Mouse (Mus musculus) lung, postnatal 0 days (tissue): Measurements from ENCODE around the gene Fbxl22. TPM values are rescaled to one million over a fixed set of nuclear protein-coding genes. Genes with fewer than 3 reads are reported as not detected.

Experiments
- ATAC-seq: fragments of 200-750 bp; cut with Nextera tagmentation; 2 replicates; pipeline ENCODE4 v1.8.0; 2017; ENCODE audit warnings: moderate library complexity
- DNase-seq: peaks from one replicate; pipeline ENCODE4 v3.0.0-alpha.2; 2016; ENCODE audit warnings: low spot score
- H3K27ac ChIP-seq: fragments of 300-500 bp; sonication (generic); 2 replicates; pipeline ENCODE4 v1.5.1; 2014; ENCODE audit warnings: antibody characterized with exemption, mild to moderate bottlenecking, low read length, mixed read lengths
- H3K27me3 ChIP-seq: fragments of 300-500 bp; sonication (generic); replicated peaks from 2 replicates; pipeline ENCODE4 v1.6.1; 2014; ENCODE audit warnings: low read length, mixed read lengths; ENCODE audit not compliant: insufficient read depth
- H3K36me3 ChIP-seq: fragments of 300-500 bp; sonication (generic); 2 replicates; pipeline ENCODE4 v1.6.1; 2014; ENCODE audit warnings: low read length, mixed read lengths; ENCODE audit not compliant: insufficient read depth
- H3K4me1 ChIP-seq: fragments of 300-500 bp; sonication (generic); 2 replicates; pipeline ENCODE4 v1.6.1; 2014; ENCODE audit warnings: antibody characterized with exemption, low read depth, low read length, mixed read lengths; ENCODE audit not compliant: insufficient read depth
- H3K4me2 ChIP-seq: fragments of 300-500 bp; sonication (generic); replicated peaks from 2 replicates; pipeline ENCODE4 v1.6.1; 2014; ENCODE audit warnings: low read depth, mild to moderate bottlenecking, low read length, moderate library complexity, mixed read lengths
- H3K4me3 ChIP-seq: fragments of 300-500 bp; sonication (generic); 2 replicates; pipeline ENCODE4 v1.5.1; 2014; ENCODE audit warnings: low read depth, low read length
- H3K9ac ChIP-seq: fragments of 300-500 bp; sonication (generic); replicated peaks from 2 replicates; pipeline ENCODE4 v1.6.1; 2014; ENCODE audit warnings: low read depth, mild to moderate bottlenecking
- H3K9me3 ChIP-seq: fragments of 300-500 bp; sonication (generic); 2 replicates; pipeline ENCODE4 v1.6.1; 2016; ENCODE audit warnings: low read length, mixed read lengths
- CTCF ChIP-seq: IDR thresholded peaks from 2 replicates; pipeline ENCODE4 v1.5.1; 2016; ENCODE audit warnings: antibody characterized with exemption, mild to moderate bottlenecking
- EP300 ChIP-seq: IDR thresholded peaks from 2 replicates; pipeline ENCODE4 v1.6.1; 2016; ENCODE audit warnings: antibody characterized with exemption, mild to moderate bottlenecking, control low read depth
- WGBS: fragments of 180-500 bp; shearing (Covaris S2); extraction: QIAGEN DNeasy Blood & Tissue Kit; methylation state at CpG from one replicate; pipeline ENCODE4 v1.1.7; 2014; 5-methylcytosine and 5-hydroxymethylcytosine counted together
- polyA plus RNA-seq: library from polyadenylated mRNA; unstranded; fragments of >200 nt; fragmentation: Nextera tagmentation; extraction: Ambion mirVana; gene quantifications from 2 replicates; pipeline ENCODE4 v1.2.1, GENCODE M21; 2015

The Fbxl22 gene
- polyA plus RNA-seq, 1 experiment from 2014 or later = 3.4 TPM

DNA sequence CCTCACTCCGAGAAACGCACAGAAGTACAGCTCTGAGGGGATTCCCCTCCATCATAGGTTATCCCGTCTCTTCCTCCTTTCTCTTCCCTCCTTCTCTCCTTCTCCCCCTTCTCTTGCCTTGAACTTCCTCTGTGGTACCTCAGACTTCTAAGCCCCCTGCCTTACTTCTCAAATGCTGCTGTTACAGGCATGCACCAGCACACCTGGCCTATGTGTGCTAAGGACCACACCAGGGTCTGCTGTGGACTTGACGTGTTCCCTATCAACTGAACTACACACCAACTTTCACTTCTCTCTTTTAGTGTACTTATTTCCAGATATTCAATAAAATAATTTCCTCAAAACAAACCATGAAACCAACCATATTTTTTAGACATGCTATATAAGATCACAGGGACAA lies 28.4 kb upstream of the Fbxl22 start:
- 90% methylated on average over 4 of the region's 4 CpGs for WGBS
- TF ChIP-seq CTCF = no peak
- no peak for TF ChIP-seq EP300
- Histone ChIP-seq H3K4me2 (no peak overlapping the region), H3K9me3 (no peaks in the 10 kb centered on the region), H3K4me3 (no peak overlapping the region), H3K4me1 (no peaks in the 10 kb centered on the region), H3K36me3 (peaks cover 6% of the 10 kb centered on the region), H3K9ac (no peak overlapping the region), H3K27ac (no peak overlapping the region), H3K27me3 (no peaks in the 10 kb centered on the region)
- DNase-seq (no peak), ATAC-seq (no peak)

DNA sequence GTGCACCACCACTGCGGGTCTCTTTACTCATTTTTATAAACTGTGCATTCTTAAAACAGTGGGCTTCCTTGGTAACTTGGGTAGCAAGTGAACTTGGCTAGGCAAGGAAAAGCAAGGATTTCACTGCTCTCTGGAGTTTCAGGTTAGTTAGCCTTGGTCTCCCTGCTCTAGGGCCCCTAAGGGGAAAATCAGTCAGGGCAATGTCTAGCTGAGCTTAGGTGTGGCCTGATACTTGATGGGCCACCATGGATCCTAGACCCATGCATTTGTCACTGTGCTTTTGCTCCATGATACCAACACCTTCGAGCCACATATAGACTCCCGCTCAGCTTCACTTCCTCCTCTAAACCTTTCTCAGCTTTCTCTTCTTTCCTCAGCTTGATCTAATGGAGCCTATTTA lies 7.2 kb upstream of the Fbxl22 start:
- DNase-seq (no peak), ATAC-seq (no peak)
- Histone ChIP-seq H3K4me1 (no peaks in the 10 kb centered on the region), H3K4me2 (no peak overlapping the region), H3K27me3 (no peaks in the 10 kb centered on the region), H3K4me3 (no peak overlapping the region), H3K9me3 (no peaks in the 10 kb centered on the region), H3K9ac (no peak overlapping the region), H3K36me3 (peaks cover 38% of the 10 kb centered on the region; the same call in 1 of the 2 replicates), H3K27ac (no peak overlapping the region)
- 99% methylated on average over 3 of the region's 3 CpGs for WGBS
- TF ChIP-seq EP300 (no peak), CTCF (no peak)

DNA sequence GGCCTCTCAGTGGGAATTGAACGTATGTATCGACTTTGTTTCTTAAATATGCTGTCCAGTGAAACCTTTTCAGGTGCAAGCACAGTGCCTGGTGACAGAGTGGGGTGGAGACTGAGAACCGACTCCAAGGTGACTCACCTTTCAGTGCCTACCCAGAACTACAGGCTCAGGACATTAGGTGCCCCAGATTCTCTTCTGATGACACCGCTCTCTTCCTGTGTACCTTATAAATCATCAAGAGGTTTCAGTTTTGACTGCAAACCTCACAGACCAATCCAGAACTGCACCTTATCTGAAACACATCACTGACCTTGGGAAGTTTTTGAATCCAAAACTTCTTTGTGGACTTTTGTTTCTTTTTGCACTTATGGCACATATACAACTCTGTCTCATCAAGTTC lies 5.9 kb upstream of the Fbxl22 start:
- H3K4me3 ChIP-seq = no peak overlapping the region
- H3K27ac ChIP-seq = no peak overlapping the region
- TF ChIP-seq CTCF (no peak), EP300 (no peak)
- H3K27me3 ChIP-seq = no peaks in the 10 kb centered on the region
- no peak for DNase-seq
- H3K36me3 ChIP-seq = peaks cover 27% of the 10 kb centered on the region; the same call in 1 of the 2 replicates
- ATAC-seq = no peak
- H3K4me2 ChIP-seq = no peak overlapping the region
- no peaks in the 10 kb centered on the region for H3K9me3 ChIP-seq
- H3K9ac ChIP-seq = no peak overlapping the region
- H3K4me1 ChIP-seq = no peaks in the 10 kb centered on the region
- 92% methylated on average over 4 of the region's 4 CpGs for WGBS

DNA sequence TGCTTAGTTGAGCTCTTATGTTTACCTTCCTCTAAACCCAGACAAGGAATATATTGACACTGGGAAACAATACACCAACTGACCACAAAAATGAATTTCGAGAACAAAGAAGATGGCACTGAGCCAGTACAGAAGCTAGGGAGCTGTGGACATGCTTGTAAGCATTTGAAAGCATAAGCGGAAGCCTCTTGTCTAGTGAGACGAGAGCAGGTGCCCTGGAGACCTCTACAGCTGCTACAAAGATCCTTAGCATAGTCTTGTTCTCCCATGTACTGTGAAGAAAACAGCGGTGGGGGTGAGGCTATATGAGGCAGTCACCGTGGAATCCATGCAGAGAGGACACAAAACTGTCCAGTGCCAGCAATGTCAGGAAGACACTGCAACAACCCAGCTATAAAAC lies 4.5 kb upstream of the Fbxl22 start:
- TF ChIP-seq CTCF = no peak
- TF ChIP-seq EP300 = no peak
- ATAC-seq = peak; percentile 18
- Histone ChIP-seq H3K4me1 (no peaks in the 10 kb centered on the region), H3K9me3 (no peaks in the 10 kb centered on the region), H3K4me3 (no peak overlapping the region), H3K36me3 (peaks cover 21% of the 10 kb centered on the region; the same call in 1 of the 2 replicates), H3K27ac (0 out of 2 replicates have a peak overlapping the region, but pooled peaks have one; percentile 4), H3K27me3 (no peaks in the 10 kb centered on the region), H3K4me2 (no peak overlapping the region), H3K9ac (no peak overlapping the region)
- WGBS = 39% methylated on average over 5 of the region's 5 CpGs
- peak; percentile 37 for DNase-seq

DNA sequence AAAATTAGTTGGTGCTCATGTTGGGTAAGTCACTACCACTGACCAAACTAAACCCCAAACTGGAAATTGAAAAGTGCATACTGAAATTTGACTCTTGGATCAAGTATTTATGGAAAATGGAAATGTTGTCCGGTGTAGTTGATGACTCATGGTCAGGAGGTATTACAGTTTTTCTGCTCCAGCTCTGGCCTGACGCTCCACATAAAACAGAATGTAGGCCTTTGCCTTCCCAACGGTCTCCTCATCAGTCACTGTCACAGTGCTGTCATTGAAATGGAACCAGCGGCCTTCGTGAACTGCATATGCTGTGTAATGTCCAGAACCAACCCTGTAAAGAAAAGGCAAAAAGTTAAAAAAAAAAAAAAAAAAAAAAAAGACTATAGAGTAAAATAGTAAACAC lies 3.9 kb upstream of the Fbxl22 start:
- Histone ChIP-seq H3K9me3 (no peaks in the 10 kb centered on the region), H3K27me3 (no peaks in the 10 kb centered on the region), H3K4me3 (no peak overlapping the region), H3K4me2 (no peak overlapping the region), H3K36me3 (peaks cover 21% of the 10 kb centered on the region; the same call in 1 of the 2 replicates), H3K9ac (no peak overlapping the region), H3K27ac (no peak overlapping the region), H3K4me1 (no peaks in the 10 kb centered on the region)
- TF ChIP-seq CTCF (no peak), EP300 (no peak)
- ATAC-seq (no peak), DNase-seq (no peak)
- WGBS = 75% methylated on average over 5 of the region's 5 CpGs

DNA sequence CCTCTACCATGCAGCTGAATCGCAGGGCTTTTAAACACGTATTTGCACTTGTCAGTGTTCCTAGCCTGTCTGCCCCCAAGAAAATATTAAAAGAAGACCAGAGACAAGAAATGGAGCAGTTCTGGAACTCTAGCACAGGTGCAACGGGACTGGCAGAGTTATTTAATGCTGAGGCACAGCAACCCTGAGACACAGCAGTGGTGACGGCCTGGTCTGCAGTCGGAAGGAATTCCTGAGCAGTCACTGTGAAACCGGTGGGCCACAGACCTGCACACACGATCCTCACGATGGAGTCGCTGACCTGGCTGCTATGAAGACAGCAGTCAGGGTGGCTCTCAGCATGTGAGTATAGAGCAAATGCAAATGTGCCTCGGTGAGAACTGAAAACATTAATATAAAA lies 3.4 kb upstream of the Fbxl22 start:
- ATAC-seq (no peak), DNase-seq (no peak)
- Histone ChIP-seq H3K27ac (no peak overlapping the region), H3K4me3 (no peak overlapping the region), H3K36me3 (peaks cover 21% of the 10 kb centered on the region; the same call in 1 of the 2 replicates), H3K9me3 (no peaks in the 10 kb centered on the region), H3K27me3 (no peaks in the 10 kb centered on the region), H3K4me1 (no peaks in the 10 kb centered on the region), H3K9ac (no peak overlapping the region), H3K4me2 (no peak overlapping the region)
- no peak for TF ChIP-seq CTCF
- no peak for TF ChIP-seq EP300
- 92% methylated on average over 10 of the region's 10 CpGs for WGBS

DNA sequence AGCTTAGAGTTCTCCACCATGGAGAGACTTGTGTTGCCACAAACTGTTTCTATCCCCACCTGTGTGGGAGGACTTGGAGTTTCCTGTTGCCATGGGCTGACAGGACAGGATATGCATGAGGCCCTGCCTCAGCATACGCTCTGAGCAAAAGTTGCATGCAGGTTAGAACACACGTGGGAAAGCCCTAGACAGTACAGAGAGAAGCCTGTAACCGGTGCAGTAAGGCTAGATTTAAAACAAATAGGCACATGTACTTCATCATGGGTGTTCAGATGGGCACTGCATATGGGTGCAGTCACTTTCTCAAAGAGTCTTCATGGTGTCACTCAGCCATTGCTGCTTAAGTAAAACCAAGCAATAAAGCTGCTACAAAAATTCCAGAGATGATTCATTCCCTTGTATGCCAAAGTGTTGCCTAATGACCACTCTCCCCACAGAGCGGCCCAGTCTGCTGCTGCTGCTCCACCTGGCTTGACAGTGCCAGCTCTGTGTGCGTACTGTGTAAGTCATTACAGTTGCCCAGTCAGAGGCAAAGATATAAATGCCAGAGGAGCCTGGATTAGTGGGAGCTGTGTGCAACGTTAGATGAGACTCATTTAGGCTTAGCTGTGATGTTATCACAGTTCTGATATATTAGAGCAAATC lies 2.0 kb upstream of the Fbxl22 start:
- 75% methylated on average over 6 of the region's 6 CpGs for WGBS
- H3K27ac ChIP-seq = no peak overlapping the region
- no peaks in the 10 kb centered on the region for H3K27me3 ChIP-seq
- H3K4me1 ChIP-seq = no peaks in the 10 kb centered on the region
- ATAC-seq (no peak), DNase-seq (peak; percentile 55)
- no peak overlapping the region for H3K4me3 ChIP-seq
- H3K9me3 ChIP-seq = no peaks in the 10 kb centered on the region
- no peak overlapping the region for H3K4me2 ChIP-seq
- H3K36me3 ChIP-seq = peaks cover 21% of the 10 kb centered on the region; the same call in 1 of the 2 replicates
- no peak overlapping the region for H3K9ac ChIP-seq
- TF ChIP-seq CTCF (no peak), EP300 (no peak)
